Mouse (Mus musculus) cerebellum, postnatal 14 days (tissue): ENCODE data around the gene Slc4a4.

ENCODE experiments used
- DNase-seq, 2 experiments: peaks; one replicate each; pipeline ENCODE4 v3.0.0; 2021; ENCODE audit warnings: mixed read lengths in 2 of 2

Gene Slc4a4

DNA sequence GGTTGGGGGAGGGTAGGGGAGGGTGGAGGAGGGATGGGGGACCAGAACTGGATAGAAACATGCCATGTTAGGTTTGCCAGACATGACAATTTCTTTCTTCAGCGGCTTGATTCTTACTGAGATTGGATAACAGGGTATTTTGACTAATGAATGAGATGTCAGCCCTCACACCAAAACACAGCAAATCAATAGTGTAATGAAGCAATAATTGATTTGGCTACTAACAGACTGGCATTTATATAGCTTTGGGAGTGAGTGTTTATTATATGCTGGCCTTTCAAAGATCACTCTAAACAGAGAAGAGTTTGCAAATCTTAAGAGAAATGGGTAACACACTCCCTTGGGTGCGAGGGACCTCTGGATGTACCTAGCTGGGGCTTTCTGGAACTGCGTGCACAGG is 30.6 kb downstream of the Slc4a4 start:
- DNase-seq: no peak

GRCm38 (mm10) chr5:88917630-88918029 is 31.0 kb downstream of the Slc4a4 start:
- no peak for DNase-seq

DNA sequence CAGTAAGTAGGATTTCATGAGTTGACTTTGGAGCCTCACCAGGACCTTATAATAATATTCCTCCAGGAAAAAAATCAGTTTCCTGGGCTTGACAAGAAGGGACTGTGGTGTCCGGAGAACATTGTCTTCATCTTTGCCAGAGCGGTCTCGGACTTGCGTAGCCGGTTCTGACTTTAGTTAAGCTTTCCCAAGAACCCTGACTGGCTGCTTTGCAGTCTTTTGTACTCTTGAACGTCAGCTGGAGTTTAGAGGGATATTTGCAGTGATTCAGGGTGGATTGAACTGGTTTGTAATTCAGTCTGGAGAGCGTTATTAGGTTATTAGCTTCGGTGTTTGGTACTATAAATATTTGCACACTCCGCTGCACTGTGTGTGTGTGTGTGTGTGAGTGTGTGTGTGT is 31.9 kb downstream of the Slc4a4 start:
- no peak for DNase-seq

DNA sequence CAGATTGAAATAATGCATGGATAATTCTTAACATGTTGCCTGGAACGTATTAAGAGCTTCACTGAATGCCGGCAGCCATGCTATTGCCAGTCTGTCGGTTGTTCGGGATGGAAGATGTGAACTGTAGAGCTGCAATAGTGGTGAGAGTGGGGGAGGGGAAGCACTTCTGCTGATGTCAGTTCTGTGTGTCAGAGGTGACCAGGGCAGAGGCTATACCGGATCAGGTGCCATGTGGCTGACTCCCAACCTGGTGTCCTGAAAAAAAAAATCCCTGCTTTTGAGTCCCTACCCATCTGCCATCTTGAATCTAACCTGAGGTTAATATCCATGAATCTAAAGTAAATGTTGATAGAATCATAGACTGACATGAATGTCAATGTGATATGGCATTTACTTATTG is 39.0 kb downstream of the Slc4a4 start:
- DNase-seq: no peak

DNA sequence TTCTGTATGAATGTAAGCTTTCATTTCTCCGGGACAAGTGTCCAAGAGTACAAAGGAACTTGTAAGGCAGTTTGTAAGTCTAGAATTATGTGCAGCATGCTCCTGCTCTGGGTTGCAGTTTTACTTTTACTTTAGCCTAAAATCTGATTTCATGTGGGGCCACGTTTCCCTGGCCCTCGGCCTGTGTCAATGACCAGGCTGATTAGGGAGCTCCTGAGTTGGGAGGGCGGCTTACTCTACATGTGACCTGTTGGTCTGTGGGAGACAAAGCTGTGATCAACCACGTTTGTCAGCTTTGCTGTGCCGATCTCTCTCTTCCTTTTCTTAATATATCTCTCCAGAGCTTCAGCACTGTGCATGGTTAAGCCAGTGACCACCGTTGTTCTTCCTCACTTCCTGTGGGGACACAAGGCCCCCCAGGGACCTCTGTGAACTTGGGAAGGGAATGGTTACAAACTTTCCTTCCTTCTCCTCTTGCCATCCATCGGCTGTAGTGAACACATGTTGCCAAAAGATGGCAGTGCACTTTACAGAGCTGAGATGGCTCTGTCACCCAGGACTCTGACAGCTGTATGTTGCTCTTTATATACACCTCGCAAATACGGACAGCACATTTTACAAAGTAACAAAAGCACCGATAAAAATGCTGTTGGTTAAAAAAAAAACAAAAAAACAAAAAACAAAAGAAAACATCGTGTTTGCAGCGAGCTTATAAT is 41.7 kb downstream of the Slc4a4 start:
- DNase-seq: peak; percentile 42 to 48

DNA sequence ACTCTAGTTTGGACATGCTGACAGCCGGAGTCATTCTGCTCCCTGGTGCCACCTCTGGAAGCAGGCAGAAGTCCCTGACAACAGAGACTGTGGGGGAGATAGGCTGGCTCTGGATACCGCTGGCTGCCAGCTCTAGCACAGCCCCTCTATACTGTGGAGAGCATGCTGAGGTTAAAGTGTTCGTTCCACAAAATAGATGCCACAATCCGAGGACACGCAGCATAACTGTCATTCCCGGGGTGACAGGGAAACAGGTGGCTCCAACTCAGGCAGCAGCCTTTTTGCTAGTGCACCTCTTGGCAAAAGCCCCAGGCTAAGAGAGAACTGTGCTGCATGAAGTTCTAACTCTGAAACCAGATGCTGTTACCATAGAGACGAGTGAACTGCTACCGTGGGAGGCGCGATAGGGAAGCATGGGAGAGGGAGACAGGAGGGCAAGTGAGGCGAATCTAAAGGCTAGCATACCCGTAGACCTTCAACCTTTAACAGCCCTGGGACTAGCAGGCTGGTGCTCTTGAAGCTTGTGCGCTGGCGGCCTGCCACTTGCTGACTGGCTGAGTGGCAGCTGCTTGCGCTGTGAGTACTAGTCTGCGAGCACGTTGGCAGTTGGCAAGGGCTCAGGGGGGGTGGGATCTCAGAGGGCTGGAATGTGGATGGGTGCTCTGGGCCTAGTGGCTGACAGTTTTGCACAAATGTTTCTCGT is 42.9 kb downstream of the Slc4a4 start:
- peak; percentile 87 to 89 for DNase-seq

DNA sequence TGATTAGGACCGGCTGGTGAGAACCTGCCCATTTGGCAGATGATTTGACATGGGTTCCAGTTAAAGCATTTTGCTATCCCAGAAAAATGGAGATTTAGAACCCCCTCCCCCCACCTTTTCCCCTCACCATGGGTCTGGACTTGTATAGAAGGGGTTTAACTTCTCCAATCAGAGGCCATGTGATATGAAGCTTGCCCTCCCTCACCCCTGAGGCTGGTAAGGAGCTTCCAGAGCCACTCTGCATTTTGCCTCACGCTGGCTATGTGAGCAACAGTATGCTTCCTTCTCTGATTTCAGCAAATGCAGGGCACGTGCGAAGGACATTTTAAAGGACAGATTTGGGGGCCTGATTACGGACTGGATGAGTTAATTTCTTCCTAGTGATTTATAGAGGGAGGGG is 43.5 kb downstream of the Slc4a4 start:
- no peak for DNase-seq

DNA sequence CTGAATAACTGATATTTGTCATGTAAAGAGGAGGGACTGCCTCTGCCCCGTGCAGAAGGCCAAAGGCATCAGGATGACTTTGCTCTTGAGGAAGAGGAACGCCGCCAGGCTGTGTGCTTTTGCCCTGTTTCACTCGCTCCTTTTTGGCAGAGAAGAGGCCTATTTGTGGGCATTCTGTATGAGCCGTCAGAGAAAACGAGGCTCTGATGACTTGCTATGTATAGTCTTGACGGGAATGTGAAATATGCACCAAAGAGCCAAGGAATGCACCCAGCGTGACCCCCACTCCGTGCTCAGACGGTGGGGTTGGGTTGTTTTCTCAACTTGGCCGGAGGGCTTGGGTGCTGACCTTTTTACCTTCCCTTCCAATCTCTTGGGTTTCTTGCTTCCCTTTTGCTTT is 44.0 kb downstream of the Slc4a4 start:
- DNase-seq: no peak

- no peak for DNase-seq
Measured at GRCm38 (mm10) chr5:88931176-88931575, 44.6 kb downstream of the Slc4a4 start.

DNA sequence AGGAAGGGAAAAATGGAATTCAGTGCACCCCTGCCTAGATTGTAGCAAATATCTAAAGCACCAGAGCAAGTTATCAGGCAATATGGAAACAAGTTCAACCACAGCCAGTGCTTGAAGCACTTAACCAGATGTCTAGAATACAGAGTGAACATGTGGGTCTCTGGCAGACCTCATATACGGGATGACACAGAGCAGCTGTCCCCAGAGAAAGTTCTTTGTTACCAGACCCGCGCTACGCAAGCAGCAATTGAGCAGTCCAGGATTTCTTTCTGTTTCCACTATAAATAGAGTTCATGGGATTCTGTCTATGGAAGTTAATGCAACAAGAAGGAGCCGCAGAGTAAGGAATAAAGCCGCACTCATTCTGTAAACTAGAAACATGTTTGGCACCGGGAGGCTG is 46.8 kb downstream of the Slc4a4 start:
- DNase-seq: no peak

- DNase-seq: no peak
Measured at GRCm38 (mm10) chr5:88933946-88934345, 47.3 kb downstream of the Slc4a4 start.

DNA sequence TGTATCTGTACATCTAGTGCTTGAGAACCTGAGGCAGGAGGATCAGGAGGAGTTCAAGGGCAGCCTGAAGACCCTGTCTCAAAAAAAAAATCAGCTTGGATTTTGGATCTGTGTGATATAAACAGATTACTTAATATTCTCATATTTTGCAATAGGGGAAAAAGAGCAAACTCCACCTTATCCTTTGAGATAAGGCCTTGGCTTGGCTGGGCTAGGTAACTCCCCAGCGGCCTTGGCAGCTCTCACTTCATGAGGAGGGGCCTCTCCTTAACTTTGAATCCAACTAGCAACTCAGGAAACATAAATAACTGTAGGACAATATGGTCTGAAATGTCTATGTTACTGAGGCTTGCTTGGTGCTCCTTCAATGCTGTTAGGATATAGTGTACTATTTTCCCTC is 51.6 kb downstream of the Slc4a4 start:
- DNase-seq: no peak

DNA sequence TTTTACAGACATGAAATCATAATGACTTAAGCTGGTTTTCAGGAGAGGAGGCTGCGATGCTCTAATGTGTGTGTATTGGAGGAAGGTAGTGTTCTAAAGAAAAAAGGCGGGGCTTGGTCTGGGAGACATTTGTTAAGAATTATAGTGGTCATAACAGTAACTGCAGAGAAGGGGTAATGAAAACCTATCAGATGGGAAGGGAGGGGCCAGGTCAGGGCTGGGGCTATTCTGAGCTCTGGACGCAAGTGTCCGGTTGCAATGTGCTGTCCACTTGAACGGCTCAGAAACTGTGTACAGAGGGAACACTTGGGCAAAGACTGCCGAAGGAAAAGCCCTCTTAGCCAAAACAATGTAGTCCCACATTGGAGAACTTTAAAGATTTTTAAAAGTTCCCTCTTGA is 52.5 kb downstream of the Slc4a4 start:
- no peak for DNase-seq

- no peak for DNase-seq
Measured at GRCm38 (mm10) chr5:88939782-88940181, 53.2 kb downstream of the Slc4a4 start.

DNA sequence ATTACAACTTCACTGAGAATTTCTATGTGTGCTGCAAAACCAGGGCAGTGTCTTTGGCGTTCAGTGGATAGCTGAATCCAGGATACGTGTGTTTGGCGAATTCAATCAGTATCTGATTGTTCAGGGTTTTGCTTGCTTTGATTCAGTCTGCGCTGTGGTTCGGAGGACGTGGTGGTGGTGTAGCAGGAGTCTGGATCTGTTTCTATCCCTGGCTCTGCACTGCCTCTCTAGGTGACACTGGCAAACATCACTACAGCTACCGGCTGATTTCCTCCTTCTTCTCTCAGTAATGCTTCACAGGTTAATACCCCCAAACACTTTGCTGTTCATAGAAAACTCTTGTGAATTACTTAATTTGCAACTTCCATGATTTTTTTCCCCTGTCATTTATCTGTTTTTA is 55.3 kb downstream of the Slc4a4 start:
- DNase-seq: no peak

GRCm38 (mm10) chr5:88945661-88946339 is 59.2 kb downstream of the Slc4a4 start:
- DNase-seq: peak; percentile 66 to 70

DNA sequence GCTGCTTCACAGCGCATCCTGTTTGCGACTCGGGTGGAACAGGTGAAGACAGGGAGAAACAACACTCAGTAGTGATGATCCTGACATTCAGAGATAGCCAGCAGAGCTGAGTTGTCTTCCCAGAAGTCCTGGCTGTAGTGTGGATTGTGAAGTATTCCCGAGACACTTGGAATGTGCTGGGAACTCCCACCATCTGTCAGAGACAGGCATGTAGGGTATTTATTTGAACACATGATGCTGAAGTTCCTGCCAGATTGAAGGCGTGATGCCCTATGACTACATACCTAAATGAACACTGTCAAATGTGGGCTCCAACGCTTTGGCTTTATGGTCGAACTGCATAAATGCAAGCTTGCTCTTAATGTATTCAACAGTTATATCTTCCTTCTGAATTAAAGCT is 63.7 kb downstream of the Slc4a4 start:
- peak in 1 of 2 experiments; percentile 52 for DNase-seq

GRCm38 (mm10) chr5:88952757-88953577 is 66.3 kb downstream of the Slc4a4 start:
- DNase-seq: no peak

GRCm38 (mm10) chr5:88957735-88958134 is 71.1 kb downstream of the Slc4a4 start:
- no peak for DNase-seq

DNA sequence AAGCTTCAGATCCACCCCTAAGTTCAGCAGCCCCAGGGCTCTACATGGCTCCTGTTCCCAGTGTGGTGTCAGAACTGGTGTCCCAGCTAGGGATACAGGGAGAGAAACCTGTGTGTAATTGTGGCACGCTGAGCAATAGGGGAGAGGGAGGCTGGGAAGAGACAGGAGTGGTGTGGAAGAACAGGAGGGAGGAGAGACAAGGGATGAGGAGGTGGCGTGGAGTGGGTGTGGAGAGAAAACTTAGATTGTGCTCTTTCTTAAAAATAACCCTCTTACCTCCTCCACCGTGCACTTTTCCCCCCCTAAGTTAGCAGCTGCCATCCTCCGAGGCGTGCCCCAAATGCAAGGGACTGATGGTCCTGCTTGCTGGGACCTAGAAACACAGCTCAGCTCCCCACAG is 72.3 kb downstream of the Slc4a4 start:
- no peak for DNase-seq

GRCm38 (mm10) chr5:88959412-88959811 is 72.8 kb downstream of the Slc4a4 start:
- no peak for DNase-seq

DNA sequence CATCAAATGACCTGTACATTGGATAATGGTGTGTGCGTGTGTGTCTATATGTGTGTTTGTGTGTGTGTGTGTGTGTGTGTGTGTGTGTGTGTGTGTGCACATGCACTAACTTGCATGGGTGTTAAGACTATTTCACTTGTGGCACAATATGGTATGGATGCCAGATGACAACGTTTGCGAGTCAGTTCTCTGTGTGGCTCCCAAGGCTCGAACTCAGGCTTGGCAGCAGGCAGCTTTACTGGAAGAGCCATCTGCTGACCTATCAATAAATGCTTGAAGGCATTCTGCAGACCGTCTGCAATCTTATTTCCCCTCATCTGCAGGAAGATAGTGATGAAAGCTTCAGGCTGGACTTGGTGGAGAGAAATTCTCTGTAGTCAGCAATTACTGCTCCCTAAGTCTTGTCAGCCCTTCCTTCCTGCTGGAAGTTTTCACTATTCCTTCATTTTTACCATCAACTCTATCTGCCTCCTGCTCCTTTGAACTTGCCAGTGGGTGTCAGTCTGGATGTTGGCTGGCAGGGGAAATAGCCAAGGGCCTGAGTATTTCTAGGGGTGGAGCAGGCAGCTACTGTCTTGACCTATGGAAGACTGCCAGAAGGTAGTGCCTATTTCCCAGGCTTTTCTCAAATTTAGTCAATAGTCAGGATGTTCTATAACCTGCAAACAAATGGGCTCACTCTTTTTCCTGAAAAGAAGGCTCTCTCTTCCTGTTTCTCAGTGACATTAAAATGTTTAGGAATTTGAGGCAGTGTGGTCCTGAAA is 73.9 kb downstream of the Slc4a4 start:
- DNase-seq: no peak
